Mouse (Mus musculus) heart, adult 2 months (tissue): Measurements from ENCODE around the gene Fbxw8. TPM values are rescaled to one million over a fixed set of nuclear protein-coding genes. Genes with fewer than 3 reads are reported as not detected.

Experiments used
- DNase-seq, 2 experiments: peaks; one replicate each; pipeline ENCODE4 v3.0.0; 2021
- H3K27ac ChIP-seq: fragments of 200-600 bp; 2 replicates; pipeline ENCODE4 v1.8.1; 2022
- H3K27me3 ChIP-seq: fragments of 200-500 bp; 2 replicates; pipeline ENCODE4 v1.6.1; 2012; ENCODE audit warnings: mild to moderate bottlenecking, low read length, inconsistent platforms, mixed read lengths; ENCODE audit not compliant: control insufficient read depth, insufficient read depth
- H3K36me3 ChIP-seq: fragments of 200-500 bp; 2 replicates; pipeline ENCODE4 v1.6.1; 2012; ENCODE audit warnings: low read length, inconsistent platforms; ENCODE audit not compliant: control insufficient read depth, insufficient read depth
- H3K4me1 ChIP-seq: fragments of 200-500 bp; 2 replicates; pipeline ENCODE4 v1.6.1; 2011; ENCODE audit warnings: low read length; ENCODE audit not compliant: control insufficient read depth, insufficient read depth
- H3K4me3 ChIP-seq: fragments of 200-600 bp; 2 replicates; pipeline ENCODE4 v1.8.1; 2022
- H3K79me2 ChIP-seq: fragments of 200-500 bp; replicated peaks from 2 replicates; pipeline ENCODE4 v1.6.1; 2012; ENCODE audit warnings: mild to moderate bottlenecking, inconsistent platforms, low read length, moderate library complexity, mixed read lengths; ENCODE audit not compliant: control insufficient read depth, insufficient read depth
- H3K9ac ChIP-seq: fragments of 200-500 bp; 2 replicates; pipeline ENCODE4 v1.6.1; 2012; ENCODE audit warnings: low read depth, mild to moderate bottlenecking, control low read depth, inconsistent platforms, low read length, mixed read lengths
- CTCF ChIP-seq: fragments of 200-600 bp; IDR thresholded peaks from 2 replicates; pipeline ENCODE4 v1.8.1; 2022; ENCODE audit warnings: antibody characterized with exemption, mild to moderate bottlenecking, moderate library complexity
- EP300 ChIP-seq: fragments of 200-500 bp; IDR thresholded peaks from 2 replicates; pipeline ENCODE4 v1.6.1; 2011; ENCODE audit warnings: low read depth, low read length, control low read depth; ENCODE audit not compliant: insufficient read depth
- POLR2A ChIP-seq: fragments of 200-500 bp; IDR thresholded peaks from 2 replicates; pipeline ENCODE4 v1.6.1; 2011; ENCODE audit warnings: mild to moderate bottlenecking, low read depth, low read length, control low read depth; ENCODE audit not compliant: insufficient read depth
- WGBS: fragments of 180-500 bp; shearing (Covaris S2); methylation state at CpG from one replicate; pipeline ENCODE4 v1.1.7; 2018; 5-methylcytosine and 5-hydroxymethylcytosine counted together
- intact Hi-C: fragments of 180-260 bp; cut with DNase I; formaldehyde crosslinking; loops from one replicate; pipeline ENCODE4 v1.15.1; 2025
- polyA plus RNA-seq: library from polyadenylated mRNA; depleted of rRNA; stranded (reverse); fragments of >200 nt; gene quantifications from 2 replicates; pipeline ENCODE4 v1.2.3, GENCODE M21; 2012
- total RNA-seq, 2 experiments: library from RNA; stranded (reverse); gene quantifications; 2 replicates each; pipeline ENCODE4 v1.2.3; 2021

Fbxw8 gene
- total and polyA plus RNA-seq, 3 experiments, result 35.1 to 39.2 (median 36.8) TPM

- Histone ChIP-seq H3K27ac (no peak within 1 kb of the TSS), H3K79me2 (no peaks in the 10 kb centered on the region), H3K9ac (no peak within 1 kb of the TSS), H3K36me3 (no peaks in the 10 kb centered on the region), H3K4me1 (no peaks in the 10 kb centered on the region), H3K27me3 (peaks cover 6% of the 10 kb centered on the region), H3K4me3 (no peak within 1 kb of the TSS)
- TF ChIP-seq EP300, result no peak
- no peak for TF ChIP-seq POLR2A
- TF ChIP-seq CTCF, result no peak
- no peak for DNase-seq
- intact Hi-C loops, result no loop called here
- 56% methylated on average over 12 of the region's 12 CpGs for WGBS
Observed at GRCm38 (mm10) chr5:118164581-118164980, 9.3 kb upstream of the Fbxw8 start, which contains the start of gene Hrk. Hrk (plus strand) TSS chr5:118164648.

GRCm38 (mm10) chr5:118160691-118161090 lies 5.4 kb upstream of the Fbxw8 start:
- no peaks in the 10 kb centered on the region for H3K36me3 ChIP-seq
- no peak overlapping the region for H3K9ac ChIP-seq
- no peaks in the 10 kb centered on the region for H3K79me2 ChIP-seq
- TF ChIP-seq POLR2A, result no peak
- no peak for TF ChIP-seq CTCF
- no peak for TF ChIP-seq EP300
- no peak for DNase-seq
- 26% methylated on average over 4 of the region's 4 CpGs for WGBS
- intact Hi-C loops, result no loop called here
- H3K27me3 ChIP-seq, result peaks cover 2% of the 10 kb centered on the region; the same call in 1 of the 2 replicates
- H3K27ac ChIP-seq, result no peak overlapping the region
- H3K4me3 ChIP-seq, result no peak overlapping the region
- no peaks in the 10 kb centered on the region for H3K4me1 ChIP-seq

- H3K79me2 ChIP-seq, result peaks cover 6% of the 10 kb centered on the region
- H3K27me3 ChIP-seq, result no peaks in the 10 kb centered on the region
- intact Hi-C loops, result loop anchor here (5.0 kb wide), 1 partner anchor 40 kb away; no protein-coding TSS in a partner anchor
- no peak overlapping the region for H3K9ac ChIP-seq
- H3K27ac ChIP-seq, result no peak overlapping the region
- DNase-seq, result no peak
- WGBS, result 8% methylated on average over 4 of the region's 4 CpGs
- H3K4me3 ChIP-seq, result no peak overlapping the region
- H3K4me1 ChIP-seq, result peaks cover 5% of the 10 kb centered on the region
- peaks cover 4% of the 10 kb centered on the region; the same call in 1 of the 2 replicates for H3K36me3 ChIP-seq
- TF ChIP-seq CTCF (no peak), EP300 (no peak), POLR2A (no peak)
Observed at GRCm38 (mm10) chr5:118156976-118157375, 1.7 kb upstream of the Fbxw8 start.

- no peak for DNase-seq
- peak overlapping the region; percentile 78; the same call in 1 of the 2 replicates for H3K27ac ChIP-seq
- H3K36me3 ChIP-seq, result peaks cover 4% of the 10 kb centered on the region; the same call in 1 of the 2 replicates
- H3K9ac ChIP-seq, result no peak overlapping the region
- intact Hi-C loops, result loop anchor here (1.0 to 5.0 kb wide), 2 partner anchors 9 to 38 kb away; no protein-coding TSS in a partner anchor
- TF ChIP-seq POLR2A, result no peak
- TF ChIP-seq CTCF, result no peak
- no peak for TF ChIP-seq EP300
- no peaks in the 10 kb centered on the region for H3K27me3 ChIP-seq
- H3K79me2 ChIP-seq, result peaks cover 6% of the 10 kb centered on the region
- peaks cover 5% of the 10 kb centered on the region for H3K4me1 ChIP-seq
- 16% methylated on average over 9 of the region's 9 CpGs for WGBS
- H3K4me3 ChIP-seq, result peak overlapping the region; percentile 92
Observed at GRCm38 (mm10) chr5:118155565-118155947, 292 bp upstream of the Fbxw8 start.

- peaks cover 36% of the 10 kb centered on the region for H3K4me1 ChIP-seq
- peak in 1 of 2 experiments; percentile 52 for DNase-seq
- H3K4me3 ChIP-seq, result no peak overlapping the region
- intact Hi-C loops, result loop anchor here (5.0 kb wide), 1 partner anchor 62 kb away; no protein-coding TSS in a partner anchor
- H3K27ac ChIP-seq, result peak overlapping the region; percentile 12; the same call in 1 of the 2 replicates
- 51% methylated on average over 3 of the region's 3 CpGs for WGBS
- peaks cover 7% of the 10 kb centered on the region; the same call in 1 of the 2 replicates for H3K36me3 ChIP-seq
- H3K9ac ChIP-seq, result no peak overlapping the region
- H3K27me3 ChIP-seq, result no peaks in the 10 kb centered on the region
- H3K79me2 ChIP-seq, result peaks cover 5% of the 10 kb centered on the region
- TF ChIP-seq CTCF (no peak), EP300 (no peak), POLR2A (no peak)
Observed at GRCm38 (mm10) chr5:118149711-118150110, 5.6 kb downstream of the Fbxw8 start.

GRCm38 (mm10) chr5:118147264-118147663 lies 8.0 kb downstream of the Fbxw8 start:
- Histone ChIP-seq H3K4me1 (peaks cover 54% of the 10 kb centered on the region), H3K27me3 (no peaks in the 10 kb centered on the region), H3K79me2 (peaks cover 4% of the 10 kb centered on the region; the same call in 1 of the 2 replicates), H3K4me3 (no peak overlapping the region), H3K27ac (peak overlapping the region; percentile 80), H3K9ac (peak overlapping the region; percentile 9; the same call in 1 of the 2 replicates), H3K36me3 (peaks cover 7% of the 10 kb centered on the region; the same call in 1 of the 2 replicates)
- DNase-seq, result no peak
- 63% methylated on average over 10 of the region's 10 CpGs for WGBS
- no peak for TF ChIP-seq POLR2A
- no peak for TF ChIP-seq CTCF
- no peak for TF ChIP-seq EP300
- intact Hi-C loops, result loop anchor here (5.0 kb wide), 1 partner anchor 60 kb away; no protein-coding TSS in a partner anchor
